Mouse (Mus musculus) frontal cortex, postnatal 10 days (tissue): Measurements from ENCODE around the gene Dcp1b.

Source experiments
- DNase-seq, 2 experiments: peaks; one replicate each; pipeline ENCODE4 v3.0.0; 2022; ENCODE audit warnings: low spot score in 2 of 2, mixed read lengths in 1 of 2

The Dcp1b gene

DNA sequence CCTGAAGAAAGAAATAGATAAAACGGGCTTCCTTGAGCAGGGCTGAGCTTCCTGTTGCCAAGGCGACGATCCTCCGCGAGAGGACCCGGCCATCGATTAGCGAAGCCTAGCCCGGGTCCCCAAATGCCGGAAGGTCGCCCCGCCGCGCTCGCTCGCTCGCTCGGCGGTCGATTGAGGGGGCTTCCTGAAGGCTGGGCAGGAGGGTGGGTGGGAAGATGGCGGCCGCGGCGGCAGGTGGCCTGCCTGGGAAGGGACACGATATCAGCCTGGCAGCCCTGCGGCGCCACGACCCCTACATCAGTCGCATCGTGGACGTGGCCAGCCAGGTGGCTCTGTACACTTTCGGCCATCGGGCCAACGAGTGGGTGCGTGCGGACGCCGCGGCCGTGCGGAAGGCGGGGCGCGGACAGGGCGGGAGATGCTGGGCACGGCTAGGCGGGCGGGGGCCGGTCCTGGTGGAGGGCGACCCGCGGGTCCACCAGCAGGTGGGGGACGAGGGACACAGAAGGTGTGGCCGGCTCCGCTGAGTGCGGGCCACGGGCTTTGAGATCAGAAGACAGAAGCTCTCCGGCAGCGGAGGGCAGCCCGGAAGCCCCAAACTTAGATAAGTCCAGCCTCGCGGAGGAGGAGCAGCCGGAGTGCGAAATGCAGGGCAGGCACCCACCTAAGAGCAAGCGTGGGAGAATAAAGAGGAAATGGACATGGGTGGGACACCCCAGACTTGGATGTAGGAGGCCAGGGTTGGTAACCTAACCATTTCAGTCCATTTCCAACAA, at the start of gene Dcp1b:
Gene Dcp1b, plus strand, starts transcription at position 176 of the 776 bp plus-strand sequence.
- DNase-seq: peak; percentile 74 to 87

DNA sequence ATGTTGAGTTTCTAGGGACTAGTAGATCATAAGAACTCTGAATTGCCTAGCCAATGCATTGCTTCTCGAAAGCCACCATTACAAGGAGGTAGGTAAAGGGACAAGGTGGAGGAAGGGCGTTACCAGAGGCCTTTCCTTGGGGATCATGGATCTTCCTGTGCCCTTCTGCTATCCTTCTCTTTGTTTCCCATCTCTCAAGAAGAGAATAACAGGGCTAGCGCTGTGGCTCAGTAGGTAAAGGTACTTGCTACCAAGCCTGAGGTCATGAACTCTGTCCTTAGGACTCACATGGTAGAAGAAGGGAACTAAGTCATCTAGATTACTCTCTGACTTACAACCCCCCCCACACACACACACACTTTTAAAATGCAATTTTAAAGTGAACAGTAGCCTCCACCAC, 48.1 kb upstream of the Dcp1b start:
- DNase-seq: no peak

DNA sequence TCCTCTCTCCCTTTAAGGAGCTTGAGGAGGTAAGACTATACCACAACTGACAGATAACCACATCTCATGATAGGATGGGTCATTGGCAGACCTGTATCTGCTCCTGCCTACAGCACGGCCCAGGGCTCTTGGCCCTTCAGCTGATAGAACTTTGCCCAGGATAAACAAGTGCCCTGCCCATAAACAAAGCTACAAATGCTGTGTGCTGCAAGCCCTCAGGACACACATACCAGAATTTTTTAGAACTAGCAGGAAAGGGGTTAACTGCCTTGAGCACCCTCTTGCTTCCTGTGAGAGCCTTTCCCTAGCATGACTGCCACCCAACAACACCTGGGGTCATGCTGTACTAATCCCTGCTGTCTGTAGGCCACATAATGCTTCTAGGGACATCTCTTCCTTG, 47.0 kb upstream of the Dcp1b start:
- no peak for DNase-seq

DNA sequence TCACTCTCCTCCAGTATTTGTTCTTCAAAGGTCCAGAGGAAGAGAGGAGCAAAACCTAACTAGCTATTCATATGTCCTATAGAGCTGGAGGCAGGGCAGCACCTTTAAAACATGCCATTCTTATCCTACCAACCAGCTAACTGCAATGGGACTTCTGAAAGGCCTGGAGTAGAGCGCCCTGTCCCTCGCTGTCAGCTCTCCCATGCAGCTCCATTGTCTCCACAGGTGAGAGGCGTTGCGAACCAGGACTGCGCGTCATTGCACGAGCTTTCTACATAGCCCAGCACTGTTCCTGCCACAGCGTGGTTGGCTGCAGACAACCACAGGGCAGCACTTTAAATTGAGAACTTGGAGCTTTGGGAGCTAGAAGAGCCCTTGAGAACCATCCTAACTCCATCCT, 46.5 kb upstream of the Dcp1b start:
- no peak for DNase-seq

DNA sequence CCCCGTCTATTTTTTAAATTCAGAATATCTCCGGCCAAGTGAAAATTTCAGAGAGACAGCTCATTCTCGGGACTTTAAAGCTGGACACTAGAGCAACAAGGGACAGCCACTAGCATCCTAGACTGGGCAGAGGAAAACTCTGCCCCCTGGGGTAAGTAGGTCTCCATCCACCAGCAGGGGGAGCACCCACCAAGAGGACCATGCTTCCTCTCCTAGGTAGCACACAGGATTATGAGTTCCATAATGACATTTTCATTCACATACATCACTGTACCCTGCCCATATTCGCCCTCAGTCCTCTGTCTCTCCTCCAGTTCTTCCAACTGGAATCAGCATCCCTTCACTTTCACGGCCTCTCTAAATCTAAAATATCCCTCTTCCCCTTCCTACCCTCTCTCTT, 45.4 kb upstream of the Dcp1b start:
- DNase-seq: no peak

DNA sequence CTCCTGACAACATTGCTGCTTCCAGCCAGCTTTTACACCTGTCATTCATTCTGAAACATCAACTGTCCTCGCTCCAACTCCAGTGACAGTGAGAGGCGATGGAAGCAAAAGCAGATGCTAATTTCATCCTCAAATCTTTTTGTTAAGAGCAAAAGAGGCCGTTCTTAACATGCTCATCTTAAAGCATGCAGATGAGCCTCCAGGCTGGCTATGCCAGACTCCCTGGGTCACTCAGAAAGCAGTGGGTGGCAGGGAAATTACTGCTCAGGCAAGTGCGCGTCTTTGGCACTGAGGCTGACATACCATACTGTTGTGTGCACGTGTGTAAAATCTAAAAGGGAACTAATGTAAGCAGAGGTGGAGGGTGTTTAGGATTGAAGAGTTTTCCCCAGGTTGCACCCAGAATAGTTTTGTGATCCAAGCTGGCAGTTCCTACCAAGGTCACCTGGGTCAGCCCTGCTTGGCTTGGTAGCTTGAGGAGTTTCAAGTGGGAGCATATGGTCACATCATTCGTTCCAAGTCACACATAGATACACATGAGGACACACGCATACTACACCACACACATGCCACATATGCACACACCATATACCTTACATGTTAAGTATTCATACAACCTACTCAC, 42.8 kb upstream of the Dcp1b start:
- DNase-seq: no peak

DNA sequence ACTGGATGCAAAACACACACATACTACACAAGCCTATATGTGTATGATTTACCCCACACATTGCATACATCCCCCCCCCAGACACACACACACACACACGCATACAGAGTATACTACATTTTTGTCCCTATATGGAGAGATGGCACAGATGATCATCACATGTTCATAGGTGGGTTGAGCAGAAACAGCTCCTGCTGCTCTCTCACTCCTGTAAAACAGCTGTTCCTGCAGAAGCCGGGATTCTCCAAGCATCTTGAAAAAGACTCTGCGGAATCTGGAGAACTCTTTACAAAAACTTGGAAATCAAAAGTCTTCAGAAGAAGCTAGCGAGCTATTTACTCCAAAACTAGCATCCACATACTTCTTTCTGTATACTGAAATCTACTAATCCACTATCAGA, 42.2 kb upstream of the Dcp1b start:
- no peak for DNase-seq

DNA sequence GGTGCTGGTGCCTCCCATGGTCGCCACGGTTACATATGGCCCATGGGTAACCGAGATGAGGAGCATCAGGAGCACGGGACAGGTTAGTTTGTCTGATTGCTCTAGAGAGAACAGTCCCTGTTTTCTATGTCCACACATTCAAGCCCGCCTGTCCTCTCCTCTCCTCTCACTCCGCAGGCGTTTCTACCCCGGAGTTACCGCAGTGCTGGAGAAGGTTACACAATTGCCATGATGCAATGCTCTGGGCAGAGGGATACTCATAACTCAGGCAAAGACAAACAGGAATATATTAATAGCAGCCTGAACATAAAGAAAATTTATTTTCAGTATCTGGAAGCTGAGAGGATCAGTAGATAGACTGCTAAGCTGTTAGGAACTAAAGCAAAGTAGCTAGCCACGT, 37.3 kb upstream of the Dcp1b start:
- no peak for DNase-seq

DNA sequence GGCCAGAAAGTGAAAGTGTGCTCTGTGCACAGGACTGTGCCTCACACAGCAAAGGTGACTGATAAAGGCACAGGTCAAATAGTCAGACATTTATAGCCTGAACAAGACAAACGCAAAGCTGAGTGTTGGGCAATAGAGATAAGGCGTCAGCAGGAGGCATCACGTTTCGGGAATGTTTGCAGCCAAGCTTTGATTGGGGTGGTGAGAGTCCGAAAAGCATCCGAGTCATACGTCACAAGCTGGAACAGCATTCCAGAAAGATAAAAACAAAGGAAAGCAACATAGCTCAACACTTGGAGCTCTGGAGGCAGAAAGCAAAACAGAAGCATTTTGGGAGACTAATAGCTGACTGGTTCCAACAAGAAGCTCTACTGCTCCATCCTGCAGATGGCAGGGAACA, 35.5 kb upstream of the Dcp1b start:
- DNase-seq: no peak

DNA sequence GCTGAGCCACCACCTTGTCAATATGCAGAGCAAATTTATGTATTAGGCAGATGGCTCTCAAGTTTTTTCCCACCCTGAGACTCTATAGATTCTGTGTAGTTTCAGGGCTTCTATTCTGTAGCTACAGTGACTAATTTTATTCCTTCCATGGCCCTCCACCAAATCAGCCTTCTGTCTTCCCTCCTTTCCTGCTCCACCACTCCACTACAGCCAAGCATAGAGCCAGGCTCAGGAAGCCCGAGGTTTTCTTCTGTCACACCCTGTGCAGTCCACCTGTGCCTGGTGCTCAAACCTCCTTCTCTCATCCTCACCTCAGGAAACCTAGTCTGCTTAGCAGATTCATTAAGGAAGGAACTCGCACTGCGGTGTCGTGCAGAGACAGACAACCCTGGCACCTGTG, 29.9 kb upstream of the Dcp1b start:
- DNase-seq: no peak

DNA sequence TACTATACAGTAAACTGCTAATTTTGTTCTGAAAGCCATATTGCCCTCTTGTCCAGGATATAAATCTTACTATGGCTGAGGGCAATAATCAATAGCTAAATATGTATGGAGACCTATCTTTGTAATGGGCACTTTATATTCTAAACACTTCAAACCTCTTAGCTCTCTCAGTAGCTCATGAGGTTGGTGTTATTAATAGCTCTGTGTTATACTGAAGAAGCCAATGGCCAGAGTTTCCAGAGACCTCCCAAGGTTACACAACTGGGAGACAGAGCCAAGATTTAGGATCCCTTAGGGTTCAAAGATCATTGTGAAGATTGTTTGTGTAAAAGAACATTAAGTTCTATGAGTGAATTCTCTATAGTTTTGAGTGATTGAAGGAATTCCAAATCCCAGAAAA, 9.4 kb upstream of the Dcp1b start:
- no peak for DNase-seq

DNA sequence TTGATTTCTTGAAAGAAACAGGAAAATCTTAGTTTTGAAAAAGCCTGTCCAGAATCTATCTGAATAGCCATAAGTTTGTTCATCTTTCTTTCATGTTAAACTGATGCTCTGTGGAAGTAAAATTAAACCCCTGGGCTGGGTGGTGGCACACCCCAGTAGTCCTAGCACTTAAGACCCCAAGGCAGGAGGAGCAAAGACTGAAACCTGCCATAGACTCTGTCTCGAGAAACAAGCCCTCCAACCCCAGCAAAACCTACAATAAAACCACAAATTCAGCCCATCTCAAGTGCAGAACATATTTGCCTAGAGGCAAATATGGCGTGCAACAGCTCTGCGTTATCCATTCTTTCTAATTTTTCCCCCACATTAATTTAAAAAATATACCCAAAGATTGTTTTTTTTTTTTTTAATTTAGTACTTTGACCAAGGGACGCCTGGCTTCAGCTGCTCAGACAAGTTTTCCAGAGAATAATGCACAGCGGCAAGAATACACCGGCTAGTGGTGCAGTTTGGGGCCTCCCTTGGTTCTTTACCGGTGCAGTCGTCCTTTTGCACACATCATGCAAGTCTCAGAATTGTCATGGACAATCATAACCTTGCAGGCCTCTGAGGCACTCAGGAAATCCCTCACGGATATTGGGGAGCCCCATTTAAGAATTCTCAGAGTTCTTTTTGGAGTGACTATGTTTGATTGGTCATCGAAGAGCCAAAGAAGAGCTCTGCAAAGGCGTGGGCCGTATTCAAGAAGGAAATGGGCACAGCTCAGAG, 562 bp upstream of the Dcp1b start:
- no peak for DNase-seq

DNA sequence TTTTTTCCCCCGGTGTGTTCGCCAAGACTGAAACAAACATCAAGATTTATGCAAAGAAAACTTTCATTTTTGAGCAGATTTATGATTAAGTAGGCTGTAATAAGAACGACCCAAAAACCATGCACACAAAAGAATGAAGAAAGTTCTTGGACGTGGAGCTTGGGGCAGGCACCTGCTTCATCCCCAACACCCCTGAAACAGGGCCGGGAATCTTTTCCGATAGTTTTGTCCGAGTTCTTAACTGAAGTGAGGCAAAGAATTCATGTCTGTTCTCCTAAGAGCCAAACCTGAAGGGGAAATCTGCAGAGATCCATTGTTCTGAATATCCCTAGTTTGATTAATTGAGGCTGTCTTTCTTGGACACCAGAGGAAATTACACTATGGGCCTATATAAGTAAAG, 1.1 kb downstream of the Dcp1b start:
- no peak for DNase-seq

DNA sequence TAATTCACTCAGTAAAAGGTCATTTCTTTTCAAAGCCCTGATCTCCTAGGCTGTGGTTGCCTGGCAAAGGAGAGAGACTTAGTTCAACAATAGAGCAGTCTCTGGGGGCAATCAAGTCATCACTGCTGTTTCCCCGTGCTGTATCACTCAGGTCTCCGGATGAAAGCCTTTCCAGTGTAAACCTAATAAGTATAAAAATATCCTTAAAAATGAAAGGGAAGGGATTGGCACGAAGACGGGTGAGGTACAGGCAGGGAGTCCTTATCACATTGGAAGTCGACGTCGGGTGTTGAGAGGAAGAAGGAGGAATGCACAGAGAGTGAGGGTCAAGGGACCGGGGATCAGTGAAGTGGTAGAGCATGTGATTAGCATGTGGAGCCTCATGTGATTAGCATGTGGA, 2.0 kb downstream of the Dcp1b start:
- DNase-seq: no peak

DNA sequence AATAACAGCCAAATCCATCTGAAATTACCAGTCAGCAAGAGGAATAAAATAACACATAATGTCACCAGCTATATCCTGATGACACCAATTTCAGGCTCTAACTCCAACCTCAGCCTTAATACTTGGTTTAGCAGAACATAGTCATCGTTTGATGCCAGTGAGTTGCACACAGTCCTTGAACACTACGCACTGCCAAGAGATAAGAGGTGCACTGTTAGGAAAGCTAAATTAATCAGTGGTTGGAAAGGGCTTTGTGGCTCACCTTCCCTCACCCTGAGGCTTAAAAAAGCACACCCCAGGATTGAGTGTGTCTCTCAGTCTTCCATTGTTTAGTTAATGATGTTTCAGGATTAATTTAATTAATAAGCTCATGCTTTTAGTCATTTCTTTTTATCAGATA, 5.1 kb downstream of the Dcp1b start:
- no peak for DNase-seq

DNA sequence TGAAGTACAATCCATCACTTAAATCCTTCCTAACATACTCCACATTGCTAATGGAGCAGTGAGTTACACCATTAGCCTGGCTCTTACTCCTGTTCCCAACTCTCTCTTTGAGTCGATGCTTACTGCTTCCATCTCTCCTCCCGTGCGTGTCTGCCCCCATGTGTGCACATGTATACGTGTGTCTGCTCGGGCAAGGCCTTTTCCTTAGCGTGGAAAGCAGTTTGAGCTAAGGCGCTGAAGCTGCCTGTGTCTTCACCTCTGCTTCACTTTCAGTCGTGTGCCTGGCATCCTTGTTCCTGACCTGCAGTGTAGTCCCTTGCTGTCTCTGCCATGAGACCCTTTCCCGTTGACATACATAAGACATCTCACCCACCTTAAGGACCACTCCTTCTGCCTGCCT, 7.2 kb downstream of the Dcp1b start:
- no peak for DNase-seq

DNA sequence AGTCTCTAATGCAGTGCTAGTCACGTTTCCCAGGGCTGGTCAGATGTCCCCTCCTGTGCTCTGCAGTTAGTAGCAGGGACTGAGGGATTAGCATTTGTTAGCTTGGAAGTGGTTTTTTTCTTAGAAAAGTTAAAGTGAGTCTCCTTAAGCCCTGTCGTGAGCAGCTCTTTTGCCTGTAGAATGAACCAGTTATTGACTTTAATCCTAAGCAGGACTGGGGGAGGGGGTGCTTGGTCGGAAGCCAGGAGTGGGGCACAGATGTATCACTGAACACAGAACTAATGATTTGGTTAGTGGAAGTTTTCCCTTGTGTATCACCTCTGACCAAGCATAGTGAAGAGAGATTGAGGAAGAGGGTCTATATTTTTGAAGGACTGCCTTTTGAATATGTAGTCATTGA, 8.7 kb downstream of the Dcp1b start:
- DNase-seq: no peak

DNA sequence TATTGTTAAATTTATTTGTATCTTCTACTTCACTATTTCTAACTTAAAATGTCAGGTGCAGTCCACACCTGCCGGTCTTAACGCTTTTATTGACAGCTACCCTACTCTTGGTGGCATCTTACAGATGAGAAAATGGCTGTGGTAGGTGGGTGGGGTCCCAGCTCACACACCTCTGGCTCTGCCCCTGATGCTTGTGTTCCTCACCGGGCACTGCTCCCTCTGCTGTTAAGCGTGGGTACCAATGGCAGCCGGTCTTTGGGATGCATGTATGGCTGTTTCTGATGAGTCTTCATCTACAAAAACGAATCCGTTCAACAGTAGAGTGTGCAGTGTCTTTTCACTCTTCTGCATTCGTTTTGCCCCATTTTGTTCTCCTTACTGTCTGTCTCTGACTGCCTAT, 11.6 kb downstream of the Dcp1b start:
- DNase-seq: no peak

DNA sequence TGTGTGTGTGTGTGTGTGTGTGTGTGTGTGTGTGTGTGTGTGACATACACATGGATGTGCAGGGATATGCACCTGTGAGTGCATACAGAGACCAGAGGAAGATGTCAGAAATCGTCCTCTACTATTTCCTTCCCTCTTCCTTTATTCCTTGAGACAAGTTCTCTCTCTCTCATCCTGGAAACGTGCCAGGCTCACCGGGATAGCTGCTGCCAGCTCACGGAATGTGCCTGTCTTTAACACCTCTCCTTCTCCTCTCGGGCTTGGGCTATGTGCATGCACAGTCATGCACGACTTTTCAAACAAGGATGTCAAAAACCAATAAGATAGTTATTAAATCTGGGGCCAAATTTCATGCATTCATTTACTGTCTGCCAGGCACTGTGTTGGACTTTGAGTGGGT, 12.6 kb downstream of the Dcp1b start:
- no peak for DNase-seq

DNA sequence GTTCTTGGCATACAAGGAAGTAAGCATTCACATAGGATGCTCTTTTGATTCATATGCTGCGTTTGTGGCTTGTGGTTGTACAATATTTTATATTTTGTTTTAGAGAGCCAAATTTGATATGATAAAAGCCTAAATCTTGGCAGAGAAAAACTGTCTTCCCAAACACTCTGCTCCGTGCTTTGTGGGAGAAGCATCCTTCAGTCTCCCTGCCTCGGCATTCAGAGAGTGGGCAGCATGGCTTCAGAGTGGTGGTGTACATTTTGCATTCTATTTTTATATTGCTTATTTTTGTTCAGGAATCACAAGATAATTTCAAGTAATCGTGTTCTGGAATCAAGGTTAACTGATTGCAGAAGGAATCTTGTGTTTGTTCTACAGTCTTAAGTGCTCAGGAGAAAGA, 16.4 kb downstream of the Dcp1b start:
- DNase-seq: no peak

DNA sequence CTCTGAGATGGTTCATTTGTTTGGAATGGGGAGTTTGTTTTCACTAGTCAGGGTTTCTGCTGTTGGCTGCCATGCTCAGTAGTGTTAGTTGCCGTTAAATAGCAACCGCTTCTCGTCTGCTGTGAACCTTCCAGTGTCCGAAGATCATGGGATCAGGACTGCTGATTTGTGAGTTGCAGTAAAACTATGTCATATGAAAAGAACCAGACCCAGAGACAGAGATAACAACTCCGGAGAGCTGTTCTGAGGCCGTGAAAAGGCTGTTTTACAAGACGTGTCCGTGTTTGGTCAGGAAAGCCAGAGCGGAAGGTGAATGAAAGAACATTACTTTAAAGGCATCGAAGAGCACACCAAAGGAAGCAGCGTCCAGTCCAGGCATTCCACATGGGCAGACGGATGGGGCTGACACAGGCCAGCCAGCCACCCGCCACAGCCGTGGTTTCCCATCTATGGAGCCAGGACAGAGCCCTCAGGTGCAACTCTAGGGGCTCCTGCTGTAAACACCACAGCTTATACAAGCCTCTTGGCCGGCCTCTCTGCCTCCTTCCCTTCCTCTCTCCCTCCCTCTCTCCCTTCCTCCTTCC, 18.6 kb downstream of the Dcp1b start:
- DNase-seq: no peak

DNA sequence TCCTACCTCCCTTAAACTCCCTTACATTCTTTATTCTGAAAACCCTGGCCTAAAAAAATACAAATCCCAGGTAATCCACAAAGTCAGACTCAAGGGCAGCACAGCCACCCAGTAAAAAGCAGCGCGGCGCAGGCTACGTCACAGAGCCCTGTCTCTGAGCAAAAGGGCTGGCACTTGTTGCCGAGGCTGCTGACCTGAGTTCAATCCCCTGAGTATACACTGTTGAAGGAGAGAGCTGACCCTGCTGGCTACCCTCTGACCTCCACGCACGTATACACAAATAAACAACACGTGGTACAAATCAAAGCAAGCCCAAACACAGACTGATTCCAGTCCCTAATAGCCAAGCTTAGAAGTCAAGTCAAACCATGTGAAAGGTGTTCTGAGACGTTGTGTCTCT, 19.1 kb downstream of the Dcp1b start:
- no peak for DNase-seq

DNA sequence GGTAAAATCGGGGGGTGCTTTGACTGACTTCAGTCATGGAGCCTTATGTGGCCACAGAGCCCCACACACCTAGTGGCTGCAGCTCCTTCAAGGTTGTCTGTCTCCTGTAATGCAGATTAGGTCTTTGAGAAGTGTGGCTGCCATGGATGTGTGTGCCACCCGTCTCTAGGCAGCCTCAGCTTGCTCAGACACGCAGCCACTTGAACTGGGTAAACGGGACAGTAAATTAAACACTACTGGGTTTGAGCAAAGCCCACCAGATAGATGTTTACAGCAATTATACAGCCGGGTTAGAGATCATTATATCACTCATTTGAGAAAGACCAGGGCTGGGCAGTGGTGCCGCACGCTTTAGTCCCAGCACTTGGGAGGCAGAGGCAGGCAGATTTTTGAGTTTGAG, 19.5 kb downstream of the Dcp1b start:
- DNase-seq: no peak
